ENCODE assay signal across 12 mouse cellular contexts in genomic region chr5:41697958-41698357, GRCm38 (mm10). TPM values are rescaled to one million over a fixed set of nuclear protein-coding genes. Genes with fewer than 3 reads are reported as not detected.
DNase-seq lines count a peak whose midpoint lies in the region; ATAC-seq and TF ChIP-seq lines count a peak whose summit lies in the region.
"Had no signal": no experiment of that assay in that cellular context is flagged by ENCODE, and none has a peak within 500 bp of the region (broad histone marks: within the 10 kb centered on the region; RNA-seq: fewer than 3 reads in every experiment).

No protein-coding gene starts in this region.

- TF ChIP-seq RAD21 in MEL (IDR thresholded peaks at IDR 0.05; ENCODE audit: low read depth, low read length) = peak; percentile 15

- no peaks in the 10 kb centered on the region for H3K27me3 ChIP-seq in forebrain, embryonic 12.5 days
- H3K27me3 ChIP-seq in forebrain, embryonic 15.5 days = no peaks in the 10 kb centered on the region
- H3K27me3 ChIP-seq in MEL (ENCODE audit: control insufficient read depth in 1 of 2, insufficient read depth in 2 of 2, low read length in 2 of 2) = no peaks in the 10 kb centered on the region
- H3K27me3 ChIP-seq: liver, embryonic 15.5 days had no signal

- no peak overlapping the region for H3K4me3 ChIP-seq in forebrain, embryonic 12.5 days (replicated peaks)
- no peak overlapping the region for H3K4me3 ChIP-seq in forebrain, embryonic 15.5 days
- no peak overlapping the region for H3K4me3 ChIP-seq in MEL (ENCODE audit: control insufficient read depth in 1 of 2, insufficient read depth in 1 of 2, low read depth in 2 of 2, low read length in 2 of 2)
- H3K4me3 ChIP-seq: limb, embryonic 10.5 days; liver, embryonic 15.5 days had no signal

- no peak for TF ChIP-seq EP300 in MEL (IDR thresholded peaks at IDR 0.05; ENCODE audit: low read depth in 1 of 2, low read length in 2 of 2)

- TF ChIP-seq POLR2A in MEL (IDR thresholded peaks at IDR 0.05; ENCODE audit: control insufficient read depth in 1 of 2, insufficient read depth in 1 of 2, low read depth in 1 of 2, low read length in 2 of 2, poor library complexity in 1 of 2) = no peak

- H3K36me3 ChIP-seq in forebrain, embryonic 12.5 days (replicated peaks) = no peaks in the 10 kb centered on the region
- no peaks in the 10 kb centered on the region for H3K36me3 ChIP-seq in forebrain, embryonic 15.5 days
- peaks cover 4 to 18% of the 10 kb centered on the region in 2 experiments for H3K36me3 ChIP-seq in MEL (ENCODE audit: control insufficient read depth in 1 of 2, insufficient read depth in 2 of 2, low read length in 2 of 2)
- H3K36me3 ChIP-seq: limb, embryonic 10.5 days; liver, embryonic 15.5 days had no signal

- H3K27ac ChIP-seq in forebrain, embryonic 12.5 days = no peak overlapping the region
- no peak overlapping the region for H3K27ac ChIP-seq in forebrain, embryonic 15.5 days (replicated peaks)
- no peak overlapping the region for H3K27ac ChIP-seq in MEL (ENCODE audit: control insufficient read depth, low read depth, low read length)
- H3K27ac ChIP-seq: limb, embryonic 10.5 days; liver, embryonic 15.5 days had no signal

- H3K4me1 ChIP-seq in forebrain, embryonic 12.5 days = no peaks in the 10 kb centered on the region
- no peaks in the 10 kb centered on the region for H3K4me1 ChIP-seq in forebrain, embryonic 15.5 days
- no peaks in the 10 kb centered on the region for H3K4me1 ChIP-seq in MEL (ENCODE audit: control insufficient read depth in 1 of 2, insufficient read depth in 2 of 2, low read length in 2 of 2)
- H3K4me1 ChIP-seq: limb, embryonic 10.5 days; liver, embryonic 15.5 days had no signal

- DNase-seq in kidney, postnatal 10 days = peak; percentile 5
- DNase-seq in kidney, adult 8-10 months = no peak
- peak; percentile 61 for DNase-seq in 3T3-L1 (ENCODE audit: low read depth, low spot score)
- peak; percentile 55 for DNase-seq in MEL (ENCODE audit: low read depth, low spot score)
- no peak for DNase-seq in right cerebral cortex, adult 2 months (ENCODE audit: low spot score in 2 of 2)
- no peak for DNase-seq in heart, postnatal 10 days
- DNase-seq: cerebellum, adult 9-11 months; kidney, adult 2 months had no signal

- peaks cover 2% of the 10 kb centered on the region; the same call in 1 of the 2 replicates for H3K79me2 ChIP-seq in MEL (ENCODE audit: control insufficient read depth, insufficient read depth, low read length, poor library complexity)

- peak; percentile 46; the same call in 1 of the 2 replicates for ATAC-seq in forebrain, embryonic 12.5 days (ENCODE audit: low FRiP score)
- ATAC-seq in forebrain, embryonic 15.5 days (replicated peaks) = no peak

- H3K9ac ChIP-seq in forebrain, embryonic 12.5 days = no peak overlapping the region
- H3K9ac ChIP-seq in forebrain, embryonic 15.5 days (replicated peaks) = no peak overlapping the region
- no peak overlapping the region for H3K9ac ChIP-seq in MEL (ENCODE audit: control insufficient read depth, low read depth, low read length, poor library complexity, severe bottlenecking)
- H3K9ac ChIP-seq: liver, embryonic 15.5 days had no signal

- peak in 2 of 3 experiments; percentile 38 to 40; a peak in 3 of 6 replicates for TF ChIP-seq CTCF in MEL (IDR thresholded peaks at IDR 0.05 in 2 of 3, conservative IDR thresholded peaks at IDR 0.05 in 1 of 3; ENCODE audit: control insufficient read depth in 1 of 3, insufficient read depth in 1 of 3, low read depth in 2 of 3, low read length in 3 of 3, poor library complexity in 1 of 3, severe bottlenecking in 1 of 3)

- intact Hi-C loops in heart, postnatal 10 days (cut with DNase I) = no loop called here

- H3K4me2 ChIP-seq in forebrain, embryonic 12.5 days = no peak overlapping the region
- H3K4me2 ChIP-seq in forebrain, embryonic 15.5 days (replicated peaks) = no peak overlapping the region
- H3K4me2 ChIP-seq: liver, embryonic 15.5 days had no signal

- H3K9me3 ChIP-seq in forebrain, embryonic 12.5 days = no peaks in the 10 kb centered on the region
- H3K9me3 ChIP-seq in forebrain, embryonic 15.5 days = no peaks in the 10 kb centered on the region
- no peaks in the 10 kb centered on the region for H3K9me3 ChIP-seq in MEL (replicated peaks; ENCODE audit: insufficient read depth, low read length)
- H3K9me3 ChIP-seq: limb, embryonic 10.5 days; liver, embryonic 15.5 days had no signal

TF ChIP-seq in MEL, 35 proteins besides CTCF, POLR2A, EP300 and RAD21:
- peak; percentile 23; the same call in 1 of the 2 replicates for TF ChIP-seq SMC3 (IDR thresholded peaks at IDR 0.05; ENCODE audit: low read depth, low read length)
- TF ChIP-seq MAZ (IDR thresholded peaks at IDR 0.05; ENCODE audit: low read depth, low read length) = no peak
- no peak for TF ChIP-seq MYB (IDR thresholded peaks at IDR 0.05; ENCODE audit: low read depth, low read length)
- no peak for TF ChIP-seq MYC (IDR thresholded peaks at IDR 0.05; ENCODE audit: low read depth, low read length)

RNA-seq across cellular contexts. Expression of gene Rab28, which starts 10.0 kb away (rescaled TPM):
- polyA plus RNA-seq in forebrain, embryonic 12.5 days (2016; fragmentation: Nextera tagmentation; extraction: Ambion mirVana) = 88.9 and 94.7 TPM in 2 replicates
- polyA plus RNA-seq in forebrain, embryonic 15.5 days (2015; fragmentation: Nextera tagmentation; extraction: Ambion mirVana) = 77.3 and 79.8 TPM in 2 replicates
- 66.7 TPM in 2 replicates for total RNA-seq in MEL (2012; rRNA removed)
- polyA plus RNA-seq in MEL (2012; ENCODE audit: insufficient read depth in 1 of 2, insufficient read length in 2 of 2, low read depth in 1 of 2, low replicate concordance in 2 of 2, missing spikeins in 1 of 2) = 10 to 100 TPM in 1 of 2 experiments, not detected in 1; 66.5 TPM
- total RNA-seq in heart, postnatal 10 days (2021) = 10 to 100 TPM; 56.4 to 59.5 TPM

Comparison
In these comparisons a context has a peak if more than half of its experiments do, and no peak if none do; other contexts are left out.
1. DNase-seq: peak in kidney, postnatal 10 days (single experiment), 3T3-L1 (single experiment) and MEL (single experiment); none in kidney, adult 8-10 months (0 of 2), right cerebral cortex, adult 2 months (0 of 2) and heart, postnatal 10 days (0 of 2).